Mouse (Mus musculus) forebrain, embryonic 15.5 days (tissue): Measurements from ENCODE around the gene Gm14743. TPM values are rescaled to one million over a fixed set of nuclear protein-coding genes. Genes with fewer than 3 reads are reported as not detected.
"Not testable (repeated sequence)": the region's sequence is repeated elsewhere in the genome, so short reads cannot be mapped to it uniquely, and the experiment has no call there.

ENCODE experiments used
- ATAC-seq: fragments of 200-750 bp; cut with Nextera tagmentation; replicated peaks from 2 replicates; pipeline ENCODE4 v1.8.0; 2017; ENCODE audit warnings: mild to moderate bottlenecking, moderate TSS enrichment, moderate library complexity
- H3K27ac ChIP-seq: fragments of 300-500 bp; sonication (generic); replicated peaks from 2 replicates; pipeline ENCODE4 v1.5.1; 2015; ENCODE audit warnings: mild to moderate bottlenecking, inconsistent platforms
- H3K27me3 ChIP-seq: fragments of 300-500 bp; sonication (generic); 2 replicates; pipeline ENCODE4 v1.6.1; 2015; ENCODE audit warnings: inconsistent platforms
- H3K36me3 ChIP-seq: fragments of 300-500 bp; sonication (generic); 2 replicates; pipeline ENCODE4 v1.6.1; 2015; ENCODE audit warnings: mild to moderate bottlenecking, inconsistent platforms
- H3K4me1 ChIP-seq: fragments of 300-500 bp; sonication (generic); 2 replicates; pipeline ENCODE4 v1.6.1; 2015; ENCODE audit warnings: inconsistent platforms
- H3K4me2 ChIP-seq: fragments of 300-500 bp; sonication (generic); replicated peaks from 2 replicates; pipeline ENCODE4 v1.6.1; 2015; ENCODE audit warnings: mild to moderate bottlenecking, inconsistent platforms
- H3K4me3 ChIP-seq: fragments of 300-500 bp; sonication (generic); 2 replicates; pipeline ENCODE4 v1.5.1; 2015; ENCODE audit warnings: mild to moderate bottlenecking, inconsistent platforms
- H3K9ac ChIP-seq: fragments of 300-500 bp; sonication (generic); replicated peaks from 2 replicates; pipeline ENCODE4 v1.6.1; 2015; ENCODE audit warnings: mild to moderate bottlenecking, inconsistent platforms
- H3K9me3 ChIP-seq: fragments of 300-500 bp; sonication (generic); 2 replicates; pipeline ENCODE4 v1.6.1; 2016; ENCODE audit warnings: inconsistent platforms
- WGBS: fragments of 180-500 bp; shearing (Covaris S2); methylation state at CpG from one replicate; pipeline ENCODE4 v1.1.7; 2015; ENCODE audit warnings: mixed read lengths; 5-methylcytosine and 5-hydroxymethylcytosine counted together
- polyA plus RNA-seq: library from polyadenylated mRNA; unstranded; fragments of >200 nt; fragmentation: Nextera tagmentation; extraction: Ambion mirVana; gene quantifications from 2 replicates; pipeline ENCODE4 v1.2.1, GENCODE M21; 2015

The Gm14743 gene
- polyA plus RNA-seq: not detected in 2 replicates

- H3K4me2 ChIP-seq, H3K27ac ChIP-seq, H3K27me3 ChIP-seq, H3K36me3 ChIP-seq, H3K4me1 ChIP-seq, ATAC-seq, H3K9ac ChIP-seq, H3K9me3 ChIP-seq, H3K4me3 ChIP-seq: not testable (repeated sequence)
- no CpG with 5 or more reads among the region's 3 CpGs for WGBS
Measured at GRCm38 (mm10) chrX:78245821-78246220, at the start of gene Gm14743. Gene Gm14743 (minus strand): TSS chrX:78245921.

- no peak overlapping the region for H3K4me2 ChIP-seq
- H3K9me3 ChIP-seq: no peaks in the 10 kb centered on the region; the same call in 1 of the 2 replicates
- H3K27ac ChIP-seq: no peak overlapping the region
- H3K9ac ChIP-seq: no peak overlapping the region
- no peak for ATAC-seq
- no peaks in the 10 kb centered on the region for H3K27me3 ChIP-seq
- H3K4me1 ChIP-seq: no peaks in the 10 kb centered on the region
- no peaks in the 10 kb centered on the region for H3K36me3 ChIP-seq
- no peak overlapping the region for H3K4me3 ChIP-seq
- 91% methylated on average over 5 of the region's 5 CpGs for WGBS
Measured at GRCm38 (mm10) chrX:78202829-78203228, 42.9 kb downstream of the Gm14743 start.

GRCm38 (mm10) chrX:78202220-78202619 is 43.5 kb downstream of the Gm14743 start:
- H3K9ac ChIP-seq, H3K36me3 ChIP-seq, H3K4me1 ChIP-seq, H3K27ac ChIP-seq, H3K27me3 ChIP-seq, H3K4me3 ChIP-seq, H3K9me3 ChIP-seq, ATAC-seq, H3K4me2 ChIP-seq: not testable (repeated sequence)
- WGBS: 53% methylated on average over 1 of the region's 1 CpGs

Other genes starting within 250 kb of the Gm14743 start
- gene Obp1a, start 154.5 kb downstream of the Gm14743 start, polyA plus RNA-seq: not detected in 2 replicates
- gene Gm5938, start 120.5 kb downstream of the Gm14743 start, polyA plus RNA-seq: not detected in 2 replicates
- gene Obp1b, start 59.1 kb downstream of the Gm14743 start, polyA plus RNA-seq: not detected in 2 replicates
- not detected in 2 replicates for gene 4930480E11Rik, start 123.7 kb upstream of the Gm14743 start, polyA plus RNA-seq